Mouse (Mus musculus) lung, postnatal 0 days (tissue): ENCODE measurements at regions not wholly inside any gene's neighbourhood (a gene's known extent, or its start where the extent isn't known, plus 50 kb on each side); places are given as distances from the start of the nearest gene placed in this dataset.

Experiments
- CTCF ChIP-seq: IDR thresholded peaks from 2 replicates; pipeline ENCODE4 v1.5.1; 2016; ENCODE audit warnings: antibody characterized with exemption, mild to moderate bottlenecking
- EP300 ChIP-seq: IDR thresholded peaks from 2 replicates; pipeline ENCODE4 v1.6.1; 2016; ENCODE audit warnings: antibody characterized with exemption, mild to moderate bottlenecking, control low read depth

- no peak for TF ChIP-seq CTCF
- TF ChIP-seq EP300: no peak
Measured at GRCm38 (mm10) chr16:7951616-7952015, 473.3 kb downstream of the Tmem114 start.
